Mouse (Mus musculus): Measurements from ENCODE around the gene Sf3b6. TPM values are rescaled to one million over a fixed set of nuclear protein-coding genes. Genes with fewer than 3 reads are reported as not detected.

Sf3b6 gene
- polyA plus RNA-seq, 1 experiment from 2014 or later = 245 TPM

DNA sequence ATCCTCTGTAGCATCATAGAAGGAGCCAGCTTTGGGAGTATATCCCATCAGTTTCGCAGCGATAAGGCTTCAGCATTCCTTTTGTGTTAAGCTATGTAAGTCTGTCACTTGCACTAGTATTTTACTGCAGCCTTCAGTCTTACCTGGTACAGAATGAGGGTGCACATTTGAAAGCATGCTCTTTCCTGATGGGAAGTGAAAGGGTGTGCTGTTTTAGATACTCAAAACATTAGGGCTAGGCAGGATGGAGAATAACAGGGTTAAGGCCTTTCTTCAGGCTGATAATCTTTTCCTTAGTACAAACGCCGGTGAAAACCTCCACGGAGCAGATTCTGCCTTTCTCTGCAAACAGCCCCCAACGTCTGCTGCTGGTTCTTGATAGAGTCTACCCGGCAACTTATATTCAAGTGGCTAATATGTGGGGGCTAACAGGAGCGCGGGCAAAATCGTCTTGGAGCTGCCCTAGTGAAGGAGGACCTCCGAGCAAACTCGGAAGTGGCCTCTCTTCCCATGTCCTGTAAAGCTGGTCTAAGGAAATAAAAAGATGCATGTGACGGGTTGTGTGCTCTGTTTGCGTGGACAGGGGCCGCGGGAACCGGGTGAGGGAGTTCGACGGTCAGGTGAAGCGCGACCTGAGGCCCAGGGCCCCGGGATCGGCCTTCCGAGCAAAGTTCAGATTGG lies 524 bp upstream of the Sf3b6 start:
- peak overlapping the region; percentile 75 for H3K9ac ChIP-seq (ENCODE audit: low read depth, low read length)
- DNase-seq (ENCODE audit: low spot score) (no peak), ATAC-seq (ENCODE audit: low read depth) (peak; percentile 74)
- no peaks in the 10 kb centered on the region for H3K9me3 ChIP-seq (ENCODE audit: control insufficient read depth, low read length)
- peaks cover 14% of the 10 kb centered on the region for H3K4me1 ChIP-seq (ENCODE audit: control insufficient read depth, insufficient read depth, low read length)
- no peaks in the 10 kb centered on the region for H3K27me3 ChIP-seq (replicated peaks; ENCODE audit: control insufficient read depth, insufficient read depth, low read length)
- 14% methylated on average over 15 of the region's 24 CpGs for WGBS
- peak overlapping the region; percentile 66 for H3K4me3 ChIP-seq (ENCODE audit: low read depth, low read length)
- H3K4me2 ChIP-seq (ENCODE audit: low read depth, low read length) = peak overlapping the region; percentile 66
- H3K27ac ChIP-seq (replicated peaks; ENCODE audit: low read depth, low read length) = peak overlapping the region; percentile 84
- H3K36me3 ChIP-seq (ENCODE audit: control insufficient read depth, insufficient read depth, low read length) = peaks cover 19% of the 10 kb centered on the region

- WGBS = 75% methylated on average over 3 of the region's 3 CpGs
- Histone ChIP-seq H3K27me3 (replicated peaks; ENCODE audit: control insufficient read depth, insufficient read depth, low read length) (no peaks in the 10 kb centered on the region), H3K36me3 (ENCODE audit: control insufficient read depth, insufficient read depth, low read length) (peaks cover 61% of the 10 kb centered on the region), H3K4me3 (ENCODE audit: low read depth, low read length) (no peak overlapping the region), H3K4me1 (ENCODE audit: control insufficient read depth, insufficient read depth, low read length) (no peaks in the 10 kb centered on the region), H3K9me3 (ENCODE audit: control insufficient read depth, low read length) (no peaks in the 10 kb centered on the region), H3K9ac (ENCODE audit: low read depth, low read length) (no peak overlapping the region), H3K4me2 (ENCODE audit: low read depth, low read length) (no peak overlapping the region), H3K27ac (replicated peaks; ENCODE audit: low read depth, low read length) (no peak overlapping the region)
- DNase-seq (ENCODE audit: low spot score) (no peak), ATAC-seq (ENCODE audit: low read depth) (no peak)
These were observed 9.9 kb downstream of the Sf3b6 start for GRCm38 (mm10) chr12:4827256-4827655.

DNA sequence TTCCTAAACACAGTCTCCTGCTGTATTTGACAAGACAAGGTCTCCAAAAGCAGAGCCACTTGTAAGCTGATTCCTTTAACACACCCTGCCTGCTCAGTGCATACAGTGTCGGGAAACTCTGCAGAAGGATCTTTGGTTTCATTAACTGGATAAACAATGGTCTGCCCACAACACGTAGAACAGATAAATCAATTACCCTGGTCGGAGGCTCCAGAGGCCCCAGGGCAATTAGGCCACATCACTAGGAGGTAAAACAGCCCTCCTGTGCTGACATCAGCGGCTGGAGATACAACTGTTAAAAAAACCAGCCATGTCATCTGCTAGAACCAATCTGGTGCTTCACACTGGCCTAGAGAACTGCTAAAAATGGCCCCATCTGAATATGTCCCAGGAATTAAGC lies 19.6 kb downstream of the Sf3b6 start:
- Histone ChIP-seq H3K36me3 (ENCODE audit: control insufficient read depth, insufficient read depth, low read length) (peaks cover 7% of the 10 kb centered on the region; the same call in 1 of the 2 replicates), H3K4me1 (ENCODE audit: control insufficient read depth, insufficient read depth, low read length) (peaks cover 5% of the 10 kb centered on the region; the same call in 1 of the 2 replicates), H3K27ac (replicated peaks; ENCODE audit: low read depth, low read length) (no peak overlapping the region), H3K9ac (ENCODE audit: low read depth, low read length) (no peak overlapping the region), H3K4me2 (ENCODE audit: low read depth, low read length) (no peak overlapping the region), H3K27me3 (replicated peaks; ENCODE audit: control insufficient read depth, insufficient read depth, low read length) (no peaks in the 10 kb centered on the region), H3K4me3 (ENCODE audit: low read depth, low read length) (no peak overlapping the region), H3K9me3 (ENCODE audit: control insufficient read depth, low read length) (no peaks in the 10 kb centered on the region)
- no peak for ATAC-seq (ENCODE audit: low read depth)
- DNase-seq (ENCODE audit: low spot score) = no peak
- WGBS = 44% methylated on average over 4 of the region's 4 CpGs

DNA sequence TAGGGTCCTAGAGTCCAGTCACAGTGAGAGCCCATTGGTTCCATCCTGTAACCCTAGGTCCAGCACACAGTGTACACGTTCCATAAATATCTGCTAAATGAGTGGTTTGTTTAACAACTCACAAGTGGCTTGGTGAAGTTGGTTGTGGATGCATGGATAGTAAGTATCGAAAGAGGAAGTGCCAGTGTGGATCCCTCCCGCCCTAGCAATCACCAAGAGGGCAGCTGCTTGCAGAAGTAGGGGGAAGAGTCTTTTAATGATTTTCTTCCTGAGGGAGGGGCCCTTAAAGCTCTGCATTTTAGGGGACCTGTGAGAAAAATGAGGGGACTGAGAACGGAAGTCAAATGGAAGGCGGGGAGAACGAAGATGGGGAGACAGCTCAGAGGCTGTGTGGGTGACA lies 22.7 kb downstream of the Sf3b6 start:
- peak overlapping the region; percentile 89 for H3K4me2 ChIP-seq (ENCODE audit: low read depth, low read length)
- no peak overlapping the region for H3K27ac ChIP-seq (replicated peaks; ENCODE audit: low read depth, low read length)
- H3K9me3 ChIP-seq (ENCODE audit: control insufficient read depth, low read length) = no peaks in the 10 kb centered on the region
- ATAC-seq (ENCODE audit: low read depth) (no peak), DNase-seq (ENCODE audit: low spot score) (no peak)
- no peaks in the 10 kb centered on the region for H3K27me3 ChIP-seq (replicated peaks; ENCODE audit: control insufficient read depth, insufficient read depth, low read length)
- peaks cover 5% of the 10 kb centered on the region; the same call in 1 of the 2 replicates for H3K4me1 ChIP-seq (ENCODE audit: control insufficient read depth, insufficient read depth, low read length)
- H3K36me3 ChIP-seq (ENCODE audit: control insufficient read depth, insufficient read depth, low read length) = no peaks in the 10 kb centered on the region
- H3K9ac ChIP-seq (ENCODE audit: low read depth, low read length) = no peak overlapping the region
- peak overlapping the region; percentile 79; the same call in 1 of the 2 replicates for H3K4me3 ChIP-seq (ENCODE audit: low read depth, low read length)
- 56% methylated on average over 6 of the region's 6 CpGs for WGBS

DNA sequence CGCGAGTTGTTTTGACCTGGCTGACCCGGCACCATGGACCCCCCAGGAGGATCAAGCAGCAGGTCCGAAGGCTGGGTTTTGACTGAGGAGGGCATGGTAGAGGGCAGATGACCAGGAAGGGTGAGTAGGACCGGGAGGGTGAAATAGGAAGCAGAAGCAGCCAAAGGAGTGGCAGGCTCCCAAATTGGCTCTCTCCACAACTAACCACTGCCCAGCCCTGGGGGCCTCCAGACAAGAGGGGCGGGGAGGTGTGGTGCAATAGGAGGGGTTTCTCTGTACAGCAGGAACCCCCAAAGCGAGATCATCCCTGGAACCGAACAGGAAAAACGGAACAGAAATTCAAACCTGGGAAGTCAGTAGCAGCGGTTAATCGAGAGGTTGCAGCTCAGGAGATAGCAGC lies 23.4 kb downstream of the Sf3b6 start:
- H3K4me3 ChIP-seq (ENCODE audit: low read depth, low read length) = peak overlapping the region; percentile 79
- no peaks in the 10 kb centered on the region for H3K27me3 ChIP-seq (replicated peaks; ENCODE audit: control insufficient read depth, insufficient read depth, low read length)
- 1% methylated on average over 11 of the region's 11 CpGs for WGBS
- H3K4me2 ChIP-seq (ENCODE audit: low read depth, low read length) = peak overlapping the region; percentile 89
- no peak overlapping the region for H3K27ac ChIP-seq (replicated peaks; ENCODE audit: low read depth, low read length)
- ATAC-seq (ENCODE audit: low read depth) = no peak
- peak; percentile 12 for DNase-seq (ENCODE audit: low spot score)
- no peaks in the 10 kb centered on the region for H3K9me3 ChIP-seq (ENCODE audit: control insufficient read depth, low read length)
- peak overlapping the region; percentile 74 for H3K9ac ChIP-seq (ENCODE audit: low read depth, low read length)
- peaks cover 5% of the 10 kb centered on the region; the same call in 1 of the 2 replicates for H3K4me1 ChIP-seq (ENCODE audit: control insufficient read depth, insufficient read depth, low read length)
- H3K36me3 ChIP-seq (ENCODE audit: control insufficient read depth, insufficient read depth, low read length) = no peaks in the 10 kb centered on the region

GRCm38 (mm10) chr12:4841392-4841887 lies 24.1 kb downstream of the Sf3b6 start, which contains the start of gene Fkbp1b:
Gene Fkbp1b, minus strand, starts transcription at chr12:4841591.
- Histone ChIP-seq H3K27ac (replicated peaks; ENCODE audit: low read depth, low read length) (0 out of 2 replicates have a peak within 1 kb of the TSS, but pooled peaks have one; percentile 6), H3K4me3 (ENCODE audit: low read depth, low read length) (peak within 1 kb of the TSS; percentile 79), H3K27me3 (replicated peaks; ENCODE audit: control insufficient read depth, insufficient read depth, low read length) (no peaks in the 10 kb centered on the region), H3K4me1 (ENCODE audit: control insufficient read depth, insufficient read depth, low read length) (peaks cover 5% of the 10 kb centered on the region; the same call in 1 of the 2 replicates), H3K9me3 (ENCODE audit: control insufficient read depth, low read length) (no peaks in the 10 kb centered on the region), H3K36me3 (ENCODE audit: control insufficient read depth, insufficient read depth, low read length) (no peaks in the 10 kb centered on the region), H3K9ac (ENCODE audit: low read depth, low read length) (peak within 1 kb of the TSS; percentile 74), H3K4me2 (ENCODE audit: low read depth, low read length) (peak within 1 kb of the TSS; percentile 89)
- ATAC-seq (ENCODE audit: low read depth) (peak; percentile 80), DNase-seq (ENCODE audit: low spot score) (peak; percentile 69)
- WGBS = under 1% methylated on average over 16 of the region's 37 CpGs

DNA sequence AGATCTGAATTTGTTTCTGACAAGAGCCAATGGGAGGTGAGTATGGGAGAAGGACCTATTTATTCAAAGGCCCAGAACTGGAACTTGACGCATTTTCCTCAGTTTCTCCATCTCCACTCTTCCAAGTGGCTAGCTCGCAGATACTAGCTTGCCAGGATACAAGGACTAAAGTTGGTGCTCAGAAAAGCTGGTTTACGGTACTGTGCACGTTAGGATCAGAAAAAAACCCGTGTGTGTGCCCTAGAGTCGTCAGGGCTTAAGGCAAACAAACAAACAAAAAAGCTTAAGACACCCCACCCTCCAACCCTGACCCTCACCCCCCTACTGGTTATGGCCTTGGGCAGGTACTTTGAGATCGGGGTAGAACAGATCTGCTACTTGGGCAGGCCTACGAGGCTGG lies 25.1 kb downstream of the Sf3b6 start:
- no peaks in the 10 kb centered on the region for H3K36me3 ChIP-seq (ENCODE audit: control insufficient read depth, insufficient read depth, low read length)
- no peaks in the 10 kb centered on the region for H3K27me3 ChIP-seq (replicated peaks; ENCODE audit: control insufficient read depth, insufficient read depth, low read length)
- peak overlapping the region; percentile 61; the same call in 1 of the 2 replicates for H3K4me2 ChIP-seq (ENCODE audit: low read depth, low read length)
- H3K4me3 ChIP-seq (ENCODE audit: low read depth, low read length) = no peak overlapping the region
- 91% methylated on average over 8 of the region's 8 CpGs for WGBS
- H3K9ac ChIP-seq (ENCODE audit: low read depth, low read length) = no peak overlapping the region
- H3K9me3 ChIP-seq (ENCODE audit: control insufficient read depth, low read length) = no peaks in the 10 kb centered on the region
- H3K27ac ChIP-seq (replicated peaks; ENCODE audit: low read depth, low read length) = no peak overlapping the region
- ATAC-seq (ENCODE audit: low read depth) (no peak), DNase-seq (ENCODE audit: low spot score) (no peak)
- peaks cover 5% of the 10 kb centered on the region; the same call in 1 of the 2 replicates for H3K4me1 ChIP-seq (ENCODE audit: control insufficient read depth, insufficient read depth, low read length)

GRCm38 (mm10) chr12:4842890-4843597 lies 25.7 kb downstream of the Sf3b6 start, which contains the start of gene Wdcp:
Gene Wdcp, plus strand, starts transcription at chr12:4843303.
- WGBS = under 1% methylated on average over 30 of the region's 30 CpGs
- H3K4me3 ChIP-seq (ENCODE audit: low read depth, low read length) = peak within 1 kb of the TSS; percentile 66
- peak within 1 kb of the TSS; percentile 61 for H3K4me2 ChIP-seq (ENCODE audit: low read depth, low read length)
- no peaks in the 10 kb centered on the region for H3K36me3 ChIP-seq (ENCODE audit: control insufficient read depth, insufficient read depth, low read length)
- no peaks in the 10 kb centered on the region for H3K27me3 ChIP-seq (replicated peaks; ENCODE audit: control insufficient read depth, insufficient read depth, low read length)
- H3K9me3 ChIP-seq (ENCODE audit: control insufficient read depth, low read length) = no peaks in the 10 kb centered on the region
- ATAC-seq (ENCODE audit: low read depth) (peak; percentile 93), DNase-seq (ENCODE audit: low spot score) (peak; percentile 98)
- H3K27ac ChIP-seq (replicated peaks; ENCODE audit: low read depth, low read length) = peak within 1 kb of the TSS; percentile 69; the same call in 1 of the 2 replicates
- peaks cover 5% of the 10 kb centered on the region; the same call in 1 of the 2 replicates for H3K4me1 ChIP-seq (ENCODE audit: control insufficient read depth, insufficient read depth, low read length)
- H3K9ac ChIP-seq (ENCODE audit: low read depth, low read length) = peak within 1 kb of the TSS; percentile 68

Measured in embryonic facial prominence, embryonic 14.5 days (tissue).